Mouse (Mus musculus) thymus, adult 18-20 months (tissue): ENCODE results near the gene Rgs3.

ENCODE experiments used
- DNase-seq, 2 experiments: peaks; one replicate each; pipeline ENCODE4 v3.0.0; 2022; ENCODE audit warnings: mixed read lengths in 2 of 2

Gene Rgs3

GRCm38 (mm10) chr4:62694703-62695439 lies 135.2 kb downstream of the Rgs3 start:
- DNase-seq = no peak

GRCm38 (mm10) chr4:62695523-62695922 lies 135.9 kb downstream of the Rgs3 start:
- DNase-seq = no peak

- no peak for DNase-seq
Measured at GRCm38 (mm10) chr4:62695946-62696345, 136.3 kb downstream of the Rgs3 start.

- no peak for DNase-seq
Measured at GRCm38 (mm10) chr4:62696699-62697404, 137.2 kb downstream of the Rgs3 start.

GRCm38 (mm10) chr4:62697469-62697868 lies 137.8 kb downstream of the Rgs3 start:
- DNase-seq = peak; percentile 44 to 49

GRCm38 (mm10) chr4:62698521-62698920 lies 138.9 kb downstream of the Rgs3 start:
- no peak for DNase-seq

- DNase-seq = peak; percentile 42 to 46
Measured at GRCm38 (mm10) chr4:62699191-62699812, 139.7 kb downstream of the Rgs3 start.

GRCm38 (mm10) chr4:62700426-62700825 lies 140.8 kb downstream of the Rgs3 start:
- DNase-seq = no peak

GRCm38 (mm10) chr4:62703151-62703550 lies 143.5 kb downstream of the Rgs3 start:
- DNase-seq = no peak

- no peak for DNase-seq
Measured at GRCm38 (mm10) chr4:62704204-62704603, 144.6 kb downstream of the Rgs3 start.

- no peak for DNase-seq
Measured at GRCm38 (mm10) chr4:62705013-62705412, 145.4 kb downstream of the Rgs3 start.

GRCm38 (mm10) chr4:62705749-62706148 lies 146.1 kb downstream of the Rgs3 start:
- no peak for DNase-seq

GRCm38 (mm10) chr4:62708084-62708483 lies 148.4 kb downstream of the Rgs3 start:
- DNase-seq = no peak

GRCm38 (mm10) chr4:62708994-62709393 lies 149.3 kb downstream of the Rgs3 start:
- no peak for DNase-seq

GRCm38 (mm10) chr4:62709448-62709847 lies 149.8 kb downstream of the Rgs3 start:
- DNase-seq = no peak

GRCm38 (mm10) chr4:62711159-62711558 lies 151.5 kb downstream of the Rgs3 start:
- DNase-seq = no peak

GRCm38 (mm10) chr4:62711582-62711981 lies 151.9 kb downstream of the Rgs3 start:
- no peak for DNase-seq

- DNase-seq = no peak
Measured at GRCm38 (mm10) chr4:62720861-62721260, 161.2 kb downstream of the Rgs3 start.

GRCm38 (mm10) chr4:62722021-62722426 lies 162.4 kb downstream of the Rgs3 start:
- DNase-seq = no peak

GRCm38 (mm10) chr4:62723795-62724194 lies 164.1 kb downstream of the Rgs3 start:
- DNase-seq = no peak

- no peak for DNase-seq
Measured at GRCm38 (mm10) chr4:62726282-62726937, 166.8 kb downstream of the Rgs3 start.

- no peak for DNase-seq
Measured at GRCm38 (mm10) chr4:62727541-62728303, 168.1 kb downstream of the Rgs3 start.

- no peak for DNase-seq
Measured at GRCm38 (mm10) chr4:62728471-62728870, 168.8 kb downstream of the Rgs3 start.
